Mouse (Mus musculus): ENCODE measurements around the gene Thoc5. TPM values are rescaled to one million over a fixed set of nuclear protein-coding genes. Genes with fewer than 3 reads are reported as not detected.

The Thoc5 gene
- total RNA-seq, 2 experiments from 2014 or later, result 39.7 to 41.8 TPM

GRCm38 (mm10) chr11:4901956-4902355, 6.8 kb downstream of the Thoc5 start:
- no peak for DNase-seq (ENCODE audit: low spot score in 2 of 2)

GRCm38 (mm10) chr11:4906231-4906630, 11.1 kb downstream of the Thoc5 start:
- DNase-seq (ENCODE audit: low spot score in 2 of 2), result no peak

DNA sequence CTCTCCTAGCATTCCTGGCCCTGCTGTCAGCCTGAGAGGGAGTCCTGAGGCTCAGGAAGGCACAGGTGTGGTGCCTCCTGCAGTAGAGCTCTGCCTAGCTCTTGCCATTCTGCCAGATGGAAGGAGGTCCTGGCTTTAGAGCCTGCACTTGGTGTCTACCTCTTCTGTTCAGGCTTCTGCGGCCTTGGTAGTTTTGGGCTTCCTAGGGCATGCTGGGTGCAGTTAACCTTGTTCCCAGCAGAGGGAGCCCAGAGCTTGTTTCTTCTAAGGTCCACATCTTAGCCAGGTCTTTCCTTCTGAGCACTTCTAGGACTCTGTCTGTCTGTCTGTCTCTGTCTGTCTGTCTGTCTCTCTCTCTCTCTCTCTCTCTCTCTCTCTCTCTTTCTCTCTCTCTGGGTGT, 20.9 kb downstream of the Thoc5 start:
- DNase-seq (ENCODE audit: low spot score in 2 of 2), result peak; percentile 63 to 66

GRCm38 (mm10) chr11:4921281-4921680, 26.2 kb downstream of the Thoc5 start:
- no peak for DNase-seq (ENCODE audit: low spot score in 2 of 2)

DNA sequence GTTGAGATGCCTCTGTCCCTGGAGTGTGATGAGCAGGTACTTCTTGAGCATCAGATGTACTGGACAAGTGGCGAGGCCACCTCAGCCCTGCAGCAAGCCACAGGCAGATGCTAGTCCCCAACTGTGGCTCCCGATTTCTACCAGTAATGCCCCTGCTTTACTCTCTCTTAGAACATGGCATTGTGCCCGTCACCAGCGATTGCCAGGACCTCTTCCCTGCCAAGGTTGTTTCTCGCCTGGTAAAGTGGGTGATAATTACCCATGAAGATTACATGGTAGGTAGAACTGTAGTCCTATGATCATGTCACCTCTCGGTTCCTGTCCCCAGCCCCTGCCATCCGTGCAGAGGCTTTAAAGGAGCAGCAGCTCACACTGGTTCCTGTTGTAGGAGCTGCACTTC, 26.6 kb downstream of the Thoc5 start:
- no peak for DNase-seq (ENCODE audit: low spot score in 2 of 2)

- no peak for DNase-seq (ENCODE audit: low spot score in 2 of 2)
Measured at GRCm38 (mm10) chr11:4927224-4927623, 32.1 kb downstream of the Thoc5 start.

GRCm38 (mm10) chr11:4931009-4931601, 36.0 kb downstream of the Thoc5 start:
- no peak for DNase-seq (ENCODE audit: low spot score in 2 of 2)

GRCm38 (mm10) chr11:4936243-4936642, 41.1 kb downstream of the Thoc5 start:
- DNase-seq (ENCODE audit: low spot score in 2 of 2), result no peak

GRCm38 (mm10) chr11:4946530-4946929, 51.4 kb downstream of the Thoc5 start:
- no peak for DNase-seq (ENCODE audit: low spot score in 2 of 2)

GRCm38 (mm10) chr11:4946947-4947812, 52.1 kb downstream of the Thoc5 start:
- peak; percentile 73 to 84 for DNase-seq (ENCODE audit: low spot score in 2 of 2)

DNA sequence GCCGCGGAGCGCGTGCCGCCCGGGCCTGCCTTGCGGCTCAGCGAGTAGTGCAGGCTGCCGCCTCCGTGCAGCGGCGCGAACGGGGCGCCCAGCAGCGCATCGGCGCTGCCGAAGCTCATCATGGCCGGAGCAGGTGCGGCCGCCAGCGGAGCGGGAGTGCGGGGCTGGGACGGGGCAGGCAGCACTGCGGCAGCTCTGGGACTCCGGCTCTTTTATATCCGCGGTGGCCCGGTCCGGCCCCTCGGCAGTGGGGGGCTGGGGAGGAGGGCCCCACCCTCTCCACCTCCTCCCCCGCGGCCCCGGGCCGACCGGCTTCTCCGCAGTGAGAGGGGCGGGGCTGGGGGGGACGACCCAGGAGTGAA, 52.7 kb downstream of the Thoc5 start, which contains the start of gene Nefh:
Gene Nefh (minus strand): TSS at position 252 of the 362 bp plus-strand sequence.
- no peak for DNase-seq (ENCODE audit: low spot score in 2 of 2)

DNA sequence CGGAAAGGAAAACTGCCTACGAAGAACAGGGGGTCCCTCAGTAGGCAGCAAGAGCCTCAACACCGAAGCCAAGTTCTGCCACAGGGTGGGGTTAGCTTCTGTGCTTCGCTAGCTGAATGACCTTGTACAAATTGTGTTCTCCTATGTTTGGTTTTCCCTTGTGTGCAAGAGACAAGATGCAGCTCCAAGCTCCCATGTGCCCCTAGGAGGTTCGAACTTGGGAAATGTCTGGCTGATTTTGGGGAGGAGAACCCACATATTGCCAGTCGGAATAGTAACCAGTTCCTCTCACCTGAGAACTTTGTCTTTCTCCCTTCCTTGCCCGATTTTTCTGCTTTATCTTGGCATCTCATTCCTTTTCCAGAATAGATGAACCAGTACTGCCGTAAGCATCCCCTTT, 53.7 kb downstream of the Thoc5 start:
- DNase-seq (ENCODE audit: low spot score in 2 of 2), result no peak

- DNase-seq (ENCODE audit: low spot score in 2 of 2), result peak; percentile 37 to 45
Measured at GRCm38 (mm10) chr11:4949256-4950044, 54.3 kb downstream of the Thoc5 start.

GRCm38 (mm10) chr11:4953401-4953800, 58.3 kb downstream of the Thoc5 start:
- no peak for DNase-seq (ENCODE audit: low spot score in 2 of 2)

GRCm38 (mm10) chr11:4953918-4954317, 58.8 kb downstream of the Thoc5 start:
- no peak for DNase-seq (ENCODE audit: low spot score in 2 of 2)

GRCm38 (mm10) chr11:4963099-4963808, 68.1 kb downstream of the Thoc5 start:
- DNase-seq (ENCODE audit: low spot score in 2 of 2), result no peak

DNA sequence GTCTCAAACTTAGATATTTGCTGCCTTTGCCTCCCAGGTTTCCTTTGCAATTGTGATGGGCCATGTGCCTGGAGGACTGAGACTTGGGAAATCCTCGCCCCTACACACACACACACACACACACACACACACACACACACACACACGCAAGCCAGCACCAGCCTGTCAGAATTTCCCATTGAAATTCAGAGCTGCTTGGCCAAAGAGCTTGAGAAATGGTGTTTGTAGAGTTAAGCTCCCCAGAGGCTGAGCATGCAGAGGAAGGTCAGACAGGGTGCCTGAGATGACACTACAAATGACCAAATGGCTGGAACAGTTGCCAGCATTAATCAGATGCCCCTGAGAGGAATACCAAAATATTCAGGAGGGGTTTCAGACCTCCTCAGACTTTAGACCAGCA, 71.2 kb downstream of the Thoc5 start:
- DNase-seq (ENCODE audit: low spot score in 2 of 2), result no peak

DNA sequence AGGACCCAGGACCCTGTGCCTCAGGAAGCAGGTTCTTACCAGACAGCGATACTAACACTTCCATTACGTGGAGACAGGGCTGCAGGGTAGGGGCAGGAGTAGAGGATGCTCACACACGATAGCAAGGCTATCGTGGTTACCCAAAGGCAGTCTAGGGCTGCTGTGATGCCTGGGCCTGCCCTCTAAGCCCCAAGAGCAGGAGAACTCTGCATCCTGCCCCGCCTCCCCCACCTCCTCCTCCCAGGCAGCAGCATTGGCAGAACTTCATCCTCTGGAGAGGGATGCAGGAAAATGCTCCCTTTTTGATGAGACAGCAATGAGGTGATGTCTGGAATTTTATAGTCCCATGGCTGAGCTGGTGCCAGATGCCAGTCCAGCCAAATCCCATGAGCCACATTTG, 71.8 kb downstream of the Thoc5 start:
- no peak for DNase-seq (ENCODE audit: low spot score in 2 of 2)

GRCm38 (mm10) chr11:4967549-4967948, 72.4 kb downstream of the Thoc5 start:
- DNase-seq (ENCODE audit: low spot score in 2 of 2), result no peak

- DNase-seq (ENCODE audit: low spot score in 2 of 2), result no peak
Measured at GRCm38 (mm10) chr11:4968376-4968775, 73.3 kb downstream of the Thoc5 start.

Data from layer of hippocampus, postnatal 10 days (tissue).